Mouse (Mus musculus) retina, embryonic 14.5 days (tissue): ENCODE data around the gene Krt13.

Experiments used
- DNase-seq: peaks from one replicate; pipeline ENCODE4 v3.0.0-alpha.2; 2015; ENCODE audit warnings: low spot score

Krt13 gene

DNA sequence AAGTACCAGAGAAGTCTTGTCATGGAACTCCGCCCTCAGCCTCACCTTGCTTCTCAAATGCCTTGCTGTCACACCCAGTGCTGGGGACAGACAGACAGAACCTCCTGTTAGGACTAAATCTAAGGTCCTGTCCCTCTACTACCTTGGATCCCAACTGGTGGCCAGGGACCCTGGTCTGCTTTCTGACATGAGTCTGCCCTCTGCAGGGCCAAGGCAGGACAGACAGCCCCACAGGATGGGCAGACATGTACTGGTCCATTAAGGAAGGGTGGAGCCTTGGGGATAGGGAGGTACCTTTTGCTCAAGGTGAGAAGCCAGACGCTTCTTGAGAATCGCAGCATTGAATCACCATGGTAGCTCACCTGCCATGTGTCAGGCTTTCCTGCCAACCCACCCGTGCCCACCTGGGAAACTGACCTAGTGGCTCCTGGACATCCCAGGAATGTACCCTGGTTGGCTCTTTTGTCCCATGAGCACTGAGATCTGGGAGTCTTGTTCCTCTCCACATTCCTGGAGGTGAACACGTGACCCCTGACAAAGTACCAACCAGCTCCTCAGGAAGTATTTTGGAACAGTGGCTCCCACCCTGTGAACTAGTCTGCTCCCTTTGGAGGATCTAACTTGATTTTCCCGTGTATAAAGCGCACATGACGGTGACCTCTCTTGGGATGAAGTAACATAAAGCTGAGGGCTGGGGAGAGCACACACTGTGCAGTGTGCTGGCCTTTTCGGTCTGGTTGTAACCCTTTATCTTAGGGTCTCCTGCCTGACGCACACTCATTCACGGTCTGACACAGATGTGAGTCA, 8.2 kb downstream of the Krt13 start:
- DNase-seq: no peak

DNA sequence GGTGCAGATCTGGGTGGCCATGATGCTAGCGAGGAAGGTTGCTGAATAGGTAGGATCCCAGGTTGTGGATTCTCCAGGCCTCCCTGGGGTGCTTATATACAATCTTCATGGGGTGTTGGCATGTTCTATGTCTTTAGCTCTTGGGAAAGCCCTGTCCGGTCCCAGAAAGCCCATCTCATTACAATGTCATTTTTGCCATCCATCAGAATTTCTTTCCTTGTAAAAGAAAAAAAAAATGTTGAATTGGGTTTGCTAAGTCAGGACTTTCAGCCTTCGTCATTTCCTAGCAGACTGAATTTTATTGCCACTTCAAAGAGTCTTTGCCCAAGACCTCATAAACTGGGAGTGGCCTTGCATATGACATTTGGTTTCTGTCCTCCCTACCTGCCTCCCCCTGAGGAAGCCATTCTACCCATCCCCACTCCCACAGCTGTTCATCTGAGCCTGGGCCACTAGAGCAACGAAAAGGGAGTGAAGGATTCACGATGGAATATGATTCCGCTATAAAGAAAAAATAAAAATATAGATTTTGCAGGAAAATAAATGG, 15.7 kb downstream of the Krt13 start, which contains the start of gene Krt36:
Gene Krt36, minus strand, starts transcription at position 51 of the 547 bp plus-strand sequence.
- DNase-seq: no peak

DNA sequence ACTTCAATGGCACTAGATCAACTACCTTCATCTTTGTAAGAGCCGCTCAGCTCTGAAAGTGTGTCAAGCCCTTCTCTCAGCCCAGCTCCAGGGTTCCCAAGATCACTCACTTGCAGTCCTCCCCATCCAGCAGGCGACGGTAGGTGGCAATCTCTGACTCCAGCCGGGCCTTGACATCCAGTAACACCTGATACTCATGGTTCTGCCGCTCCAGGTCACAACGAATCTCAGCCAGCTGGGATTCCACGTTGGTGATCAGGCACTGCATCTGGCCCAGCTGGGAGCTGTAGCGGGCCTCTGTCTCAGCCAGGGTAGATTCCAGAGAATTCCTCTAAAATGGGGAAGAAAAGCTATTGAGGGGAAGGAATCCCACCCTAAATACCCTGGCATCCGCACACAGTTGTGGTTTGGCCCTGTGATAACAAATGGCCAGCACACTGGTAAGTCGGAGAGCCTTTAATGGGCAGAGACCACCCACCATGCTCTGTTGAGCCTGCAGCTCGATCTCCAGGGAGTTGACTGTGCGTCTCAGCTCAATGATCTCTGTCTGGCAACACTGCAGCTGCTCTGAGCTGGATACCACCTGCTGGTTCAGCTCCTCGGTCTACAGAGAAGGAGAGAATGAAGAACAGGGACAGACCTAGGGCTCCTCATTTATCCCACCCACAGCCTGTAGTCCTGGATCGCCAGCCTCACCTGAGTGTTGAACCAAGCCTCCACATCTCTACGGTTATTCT, 18.5 kb downstream of the Krt13 start:
- peak; percentile 11 for DNase-seq

DNA sequence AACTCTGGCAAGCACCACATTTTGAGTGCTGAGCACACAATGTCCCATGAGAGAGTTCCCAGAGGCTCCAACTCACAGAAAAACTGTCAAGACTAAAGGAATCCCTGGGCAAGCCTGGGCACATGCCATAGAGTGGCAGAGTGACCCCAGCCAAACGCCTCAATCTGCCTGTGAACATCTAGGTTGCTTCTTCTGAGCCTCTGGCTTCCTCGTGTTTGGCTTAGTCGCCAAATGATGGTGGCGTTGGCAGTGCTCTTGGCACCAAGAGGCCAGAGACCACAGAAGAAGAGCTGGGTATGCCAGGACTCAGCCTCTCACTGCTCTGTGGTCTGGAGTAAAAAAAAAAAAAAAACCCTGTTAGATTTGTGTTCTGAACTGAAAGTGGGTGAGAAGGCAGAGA, 21.0 kb downstream of the Krt13 start:
- DNase-seq: no peak

DNA sequence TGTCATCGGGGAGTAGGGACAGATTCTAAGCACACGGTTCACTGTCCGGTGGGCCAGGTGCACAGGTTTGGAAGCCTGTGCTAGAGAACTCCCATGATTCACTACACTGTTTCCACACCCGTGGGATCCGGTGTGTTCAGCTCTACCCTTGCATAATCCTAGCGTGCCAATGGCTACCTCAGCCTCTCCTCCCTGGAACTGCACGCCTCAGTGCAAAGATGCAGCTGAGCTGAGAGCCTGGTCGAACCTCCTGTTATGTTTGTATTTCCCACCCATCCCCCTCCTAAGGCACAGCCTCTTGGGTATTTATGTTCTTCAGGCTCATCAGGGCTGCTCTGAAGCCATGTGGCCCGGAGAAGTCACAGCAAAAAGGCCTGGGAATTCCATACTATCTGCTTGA, 23.5 kb downstream of the Krt13 start:
- peak; percentile 6 for DNase-seq

DNA sequence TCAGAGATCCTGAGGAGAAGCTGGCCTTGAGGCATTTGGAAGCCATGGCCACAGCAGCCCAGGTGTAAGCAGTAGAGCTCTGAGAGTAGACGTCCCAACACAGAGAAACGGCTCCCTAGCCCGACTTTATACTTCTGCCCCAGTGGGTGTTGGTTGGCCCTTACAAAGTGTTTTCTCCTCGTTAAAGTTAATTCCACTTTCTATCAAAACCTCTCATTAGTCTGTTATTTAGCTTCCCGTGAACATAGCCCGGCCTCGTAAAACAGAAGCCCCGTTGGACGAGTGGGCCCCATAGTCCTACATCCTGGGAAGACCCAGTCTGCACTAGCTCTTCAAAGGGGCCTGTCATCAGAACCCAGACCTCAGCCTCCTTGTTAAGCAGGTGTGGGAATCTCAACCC, 25.2 kb downstream of the Krt13 start, which contains the start of gene Krt35:
Gene Krt35, minus strand, starts transcription at position 101 of the 400 bp plus-strand sequence.
- DNase-seq: no peak

DNA sequence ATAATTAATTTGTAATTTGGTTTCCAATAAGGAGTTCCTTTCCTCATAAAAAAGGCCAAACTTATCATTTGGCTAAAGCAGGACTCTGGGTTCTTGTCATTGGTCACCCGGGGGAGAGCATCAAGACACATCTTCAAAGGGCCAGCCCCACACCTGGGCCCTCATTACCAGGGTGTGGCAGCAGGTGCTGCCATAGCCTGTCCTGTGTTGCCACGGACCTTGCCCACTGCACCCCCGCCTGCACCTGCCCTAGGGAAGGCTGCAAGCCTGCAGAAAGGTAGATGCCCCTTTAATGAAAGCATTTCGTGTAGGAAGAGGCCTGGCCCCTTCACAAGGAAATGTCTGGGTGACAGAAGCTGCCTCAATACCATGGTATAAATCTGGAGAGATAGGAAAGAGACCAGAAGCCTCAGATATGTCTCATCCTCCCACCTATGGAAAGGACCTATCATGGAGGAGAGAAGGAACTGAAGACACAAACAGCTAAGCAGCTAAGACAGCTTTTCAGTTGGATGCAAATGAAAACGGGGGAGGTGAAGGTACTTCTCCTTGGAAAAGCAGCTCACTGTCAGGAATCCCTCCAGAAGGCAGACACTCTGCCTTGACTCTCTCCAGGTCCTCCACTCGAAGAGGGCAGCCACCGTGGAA, 32.9 kb downstream of the Krt13 start:
- DNase-seq: no peak

DNA sequence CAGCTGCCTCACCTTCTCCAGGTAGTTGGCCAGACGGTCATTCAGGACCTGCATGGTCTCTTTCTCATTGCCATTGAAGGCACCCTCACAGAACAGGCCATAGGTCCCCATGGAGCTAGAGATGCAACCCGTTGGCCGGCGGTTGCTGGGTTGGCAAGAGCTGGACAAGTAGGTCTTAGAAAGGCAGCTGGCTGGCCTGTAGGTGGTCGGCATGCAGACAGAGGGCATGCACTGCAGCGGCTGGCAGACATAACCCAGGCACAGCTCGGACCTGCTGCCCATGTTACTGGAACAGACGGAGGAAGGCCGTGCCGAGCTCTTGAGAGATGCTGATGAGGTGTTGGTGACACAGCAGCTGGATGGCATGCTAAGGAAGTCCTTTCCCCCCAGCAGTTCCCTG, 33.5 kb downstream of the Krt13 start, which contains the start of gene Krt32:
Gene Krt32, minus strand, starts transcription at position 366 of the 400 bp plus-strand sequence.
- DNase-seq: no peak

DNA sequence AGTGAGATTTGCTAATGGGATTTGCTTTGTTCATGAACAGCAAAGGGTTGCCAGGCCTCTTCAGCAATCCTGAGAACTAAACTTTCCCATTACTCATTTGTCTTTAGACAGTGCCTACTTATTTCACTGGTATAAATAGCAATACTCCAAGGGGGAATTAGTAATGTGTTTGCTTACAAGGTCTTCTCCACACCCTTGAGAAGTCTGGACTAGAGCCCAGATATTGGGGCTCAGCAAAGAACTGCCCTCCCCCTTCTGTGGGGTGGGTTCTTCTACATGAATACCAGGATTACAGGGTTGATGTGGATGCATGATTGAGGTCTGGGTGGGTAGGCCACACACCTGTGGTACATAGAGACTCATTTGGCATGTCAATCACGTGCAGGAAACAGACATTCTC, 47.5 kb downstream of the Krt13 start:
- no peak for DNase-seq
